Mouse (Mus musculus) forebrain, embryonic 15.5 days (tissue): ENCODE measurements around the gene Plxdc1. TPM values are rescaled to one million over a fixed set of nuclear protein-coding genes. Genes with fewer than 3 reads are reported as not detected.

Experiments used
- microRNA-seq: library from miRNA; unstranded; fragments of <30 nt; microRNA quantifications from one replicate; pipeline ENCODE4, GENCODE M21; 2016
- polyA plus RNA-seq: library from polyadenylated mRNA; unstranded; fragments of >200 nt; fragmentation: Nextera tagmentation; extraction: Ambion mirVana; gene quantifications from 2 replicates; pipeline ENCODE4 v1.2.1, GENCODE M21; 2015

Plxdc1 gene
- polyA plus RNA-seq, 1 experiment from 2014 or later: 0.65 TPM

Small RNAs within 50 kb of the gene (microRNA-seq; reads per million reads assigned to microRNA genes)
- gene Gm22461 (not detected), gene Gm27597 (not detected)

Other genes starting within 250 kb of the Plxdc1 start
- gene Pip4k2b, start 241.7 kb downstream of the Plxdc1 start, polyA plus RNA-seq: 4.1 and 4.8 TPM in 2 replicates
- gene Cwc25, start 219.9 kb downstream of the Plxdc1 start, polyA plus RNA-seq: 18.0 and 18.6 TPM in 2 replicates
- 0.39 and 0.75 TPM in 2 replicates for gene 1700001P01Rik, start 210.5 kb downstream of the Plxdc1 start, polyA plus RNA-seq
- 327 and 370 TPM in 2 replicates for gene Rpl23, start 204.0 kb downstream of the Plxdc1 start, polyA plus RNA-seq
- gene Lasp1, start 187.4 kb downstream of the Plxdc1 start, polyA plus RNA-seq: 129 and 132 TPM in 2 replicates
- 17.8 and 21.0 TPM in 2 replicates for gene B230217C12Rik, start 145.7 kb downstream of the Plxdc1 start, polyA plus RNA-seq
- 0.67 and 1.0 TPM in 2 replicates for gene Fbxo47, start 102.3 kb downstream of the Plxdc1 start, polyA plus RNA-seq
- 6.9 and 7.0 TPM in 2 replicates for gene Arl5c, start 9.7 kb upstream of the Plxdc1 start, polyA plus RNA-seq
- gene Cacnb1, start 36.6 kb upstream of the Plxdc1 start, polyA plus RNA-seq: 40.7 and 41.5 TPM in 2 replicates
- gene Rpl19, start 40.3 kb upstream of the Plxdc1 start, polyA plus RNA-seq: 667 and 700 TPM in 2 replicates
- gene Stac2, start 67.0 kb upstream of the Plxdc1 start, polyA plus RNA-seq: 2.9 and 3.2 TPM in 2 replicates
- gene Fbxl20, start 164.0 kb upstream of the Plxdc1 start, polyA plus RNA-seq: 38.4 and 42.0 TPM in 2 replicates
- 70.0 and 75.0 TPM in 2 replicates for gene Med1, start 206.8 kb upstream of the Plxdc1 start, polyA plus RNA-seq
- gene Cdk12, start 216.6 kb upstream of the Plxdc1 start, polyA plus RNA-seq: 13.6 and 15.8 TPM in 2 replicates